ENCODE assay signal across 18 mouse cellular contexts in genomic region chr9:68759324-68759723, GRCm38 (mm10).
DNase-seq lines count a peak whose midpoint lies in the region; ATAC-seq and TF ChIP-seq lines count a peak whose summit lies in the region.
"Had no signal": no experiment of that assay in that cellular context is flagged by ENCODE, and none has a peak within 500 bp of the region (broad histone marks: within the 10 kb centered on the region; RNA-seq: fewer than 3 reads in every experiment).

No protein-coding gene starts in this region.

- TF ChIP-seq CTCF in heart, postnatal 0 days (IDR thresholded peaks at IDR 0.05; ENCODE audit: low read depth) = peak; percentile 33
- 0 out of 2 replicates have a peak, but pooled peaks have one; percentile 14 for TF ChIP-seq CTCF in lung, adult 2 months (IDR thresholded peaks at IDR 0.05; ENCODE audit: insufficient read depth, low read length)
- TF ChIP-seq CTCF in embryonic fibroblast, embryonic 13.5 days (IDR thresholded peaks at IDR 0.05; ENCODE audit: borderline replicate concordance, insufficient read depth, low read length) = 0 out of 2 replicates have a peak, but pooled peaks have one; percentile 5

- H3K27ac ChIP-seq in heart, postnatal 0 days (ENCODE audit: low read depth) = no peak overlapping the region
- no peak overlapping the region for H3K27ac ChIP-seq in embryonic fibroblast, embryonic 13.5 days (ENCODE audit: insufficient read depth, low read length)
- H3K27ac ChIP-seq: embryonic facial prominence, embryonic 12.5 days; forebrain, embryonic 13.5 days; limb, embryonic 13.5 days had no signal

- DNase-seq in heart, postnatal 0 days (ENCODE audit: low spot score) = no peak
- no peak for DNase-seq in heart, postnatal 14 days
- DNase-seq in lung, adult 2 months = no peak
- no peak for DNase-seq in lung, postnatal 25 days (ENCODE audit: low spot score)
- peak; percentile 4 for DNase-seq in NIH3T3 (ENCODE audit: low read depth)
- no peak for DNase-seq in urinary bladder, adult 18-20 months (ENCODE audit: low spot score in 2 of 2)
- no peak for DNase-seq in ovary, adult 18-20 months (ENCODE audit: low spot score)
- DNase-seq: cerebellum, adult 18-20 months; gastrocnemius, postnatal 14 days; kidney, postnatal 25 days; right cerebral cortex, postnatal 4 days; thymus, postnatal 25 days had no signal

- ATAC-seq in heart, postnatal 0 days (ENCODE audit: insufficient read depth, low read depth) = no peak
- ATAC-seq: activated CD4-positive, CD25-positive, alpha-beta regulatory T cell, adult 4 months; forebrain, embryonic 13.5 days had no signal

- no peaks in the 10 kb centered on the region for H3K36me3 ChIP-seq in heart, postnatal 0 days (replicated peaks; ENCODE audit: control insufficient read depth, insufficient read depth, low read length)
- H3K36me3 ChIP-seq: embryonic facial prominence, embryonic 12.5 days; limb, embryonic 13.5 days had no signal

- H3K4me2 ChIP-seq in heart, postnatal 0 days (ENCODE audit: low read depth, low read length) = no peak overlapping the region
- H3K4me2 ChIP-seq: embryonic facial prominence, embryonic 12.5 days; forebrain, embryonic 13.5 days; limb, embryonic 13.5 days had no signal

- intact Hi-C loops in heart, postnatal 14 days (cut with DNase I) = no loop called here

- no peaks in the 10 kb centered on the region for H3K27me3 ChIP-seq in heart, postnatal 0 days (ENCODE audit: control insufficient read depth, insufficient read depth, low read length)
- H3K27me3 ChIP-seq: CH12.LX; embryonic facial prominence, embryonic 12.5 days; forebrain, embryonic 13.5 days; limb, embryonic 13.5 days had no signal

- H3K4me3 ChIP-seq in heart, postnatal 0 days (ENCODE audit: low read depth, low read length) = no peak overlapping the region
- no peak overlapping the region for H3K4me3 ChIP-seq in lung, adult 2 months (replicated peaks; ENCODE audit: extremely low read depth, low read depth, low read length)
- H3K4me3 ChIP-seq in embryonic fibroblast, embryonic 13.5 days (ENCODE audit: insufficient read depth, low read length) = no peak overlapping the region
- H3K4me3 ChIP-seq: embryonic facial prominence, embryonic 12.5 days; forebrain, embryonic 13.5 days; limb, embryonic 13.5 days had no signal

- no peak for TF ChIP-seq EP300 in heart, postnatal 0 days (IDR thresholded peaks at IDR 0.05; ENCODE audit: low read depth)

- no peaks in the 10 kb centered on the region for H3K9me3 ChIP-seq in heart, postnatal 0 days (replicated peaks; ENCODE audit: control insufficient read depth, low read length)
- H3K9me3 ChIP-seq: embryonic facial prominence, embryonic 12.5 days; forebrain, embryonic 13.5 days; limb, embryonic 13.5 days had no signal

- TF ChIP-seq POLR2A in lung, adult 2 months (IDR thresholded peaks at IDR 0.05; ENCODE audit: borderline replicate concordance, extremely low read depth, low read depth, low read length) = no peak
- TF ChIP-seq POLR2A in embryonic fibroblast, embryonic 13.5 days (IDR thresholded peaks at IDR 0.05; ENCODE audit: low read depth, low read length) = no peak

- no peak overlapping the region for H3K9ac ChIP-seq in heart, postnatal 0 days (replicated peaks; ENCODE audit: low read depth, low read length)
- H3K9ac ChIP-seq: embryonic facial prominence, embryonic 12.5 days; forebrain, embryonic 13.5 days; limb, embryonic 13.5 days had no signal

- WGBS in heart, postnatal 0 days = 72% methylated on average over 8 of the region's 8 CpGs
- WGBS in lung, adult 2 months = 80% methylated on average over 8 of the region's 8 CpGs

- peaks cover 13% of the 10 kb centered on the region for H3K4me1 ChIP-seq in heart, postnatal 0 days (ENCODE audit: control insufficient read depth, insufficient read depth)
- H3K4me1 ChIP-seq in lung, adult 2 months (ENCODE audit: control insufficient read depth, insufficient read depth, low read length) = no peaks in the 10 kb centered on the region; the same call in 1 of the 2 replicates
- H3K4me1 ChIP-seq in embryonic fibroblast, embryonic 13.5 days (ENCODE audit: control insufficient read depth, insufficient read depth, low read length) = 0 out of 2 replicates have a peak, but pooled peaks cover 4% of the 10 kb centered on the region
